Mouse (Mus musculus): Measurements from ENCODE around the gene 0610040J01Rik. TPM values are rescaled to one million over a fixed set of nuclear protein-coding genes. Genes with fewer than 3 reads are reported as not detected.

0610040J01Rik gene
- polyA plus RNA-seq, 1 experiment = 17.7 TPM

GRCm38 (mm10) chr5:63816643-63817042, 4.5 kb downstream of the 0610040J01Rik start:
- WGBS = 92% methylated on average over 7 of the region's 7 CpGs
- no peak overlapping the region for H3K4me3 ChIP-seq (replicated peaks; ENCODE audit: extremely low read depth, low read depth, low read length)
- H3K4me1 ChIP-seq (ENCODE audit: control insufficient read depth, insufficient read depth, low read length) = no peaks in the 10 kb centered on the region; the same call in 1 of the 2 replicates
- no peak for DNase-seq
- no peak for TF ChIP-seq CTCF (IDR thresholded peaks at IDR 0.05; ENCODE audit: insufficient read depth, low read length)
- TF ChIP-seq POLR2A (IDR thresholded peaks at IDR 0.05; ENCODE audit: borderline replicate concordance, extremely low read depth, low read depth, low read length) = no peak

- TF ChIP-seq CTCF (IDR thresholded peaks at IDR 0.05; ENCODE audit: insufficient read depth, low read length) = no peak
- no peak for TF ChIP-seq POLR2A (IDR thresholded peaks at IDR 0.05; ENCODE audit: borderline replicate concordance, extremely low read depth, low read depth, low read length)
- H3K4me1 ChIP-seq (ENCODE audit: control insufficient read depth, insufficient read depth, low read length) = no peaks in the 10 kb centered on the region; the same call in 1 of the 2 replicates
- no peak overlapping the region for H3K4me3 ChIP-seq (replicated peaks; ENCODE audit: extremely low read depth, low read depth, low read length)
- no peak for DNase-seq
- 56% methylated on average over 5 of the region's 5 CpGs for WGBS
Observed at GRCm38 (mm10) chr5:63817270-63817669, 5.1 kb downstream of the 0610040J01Rik start.

DNA sequence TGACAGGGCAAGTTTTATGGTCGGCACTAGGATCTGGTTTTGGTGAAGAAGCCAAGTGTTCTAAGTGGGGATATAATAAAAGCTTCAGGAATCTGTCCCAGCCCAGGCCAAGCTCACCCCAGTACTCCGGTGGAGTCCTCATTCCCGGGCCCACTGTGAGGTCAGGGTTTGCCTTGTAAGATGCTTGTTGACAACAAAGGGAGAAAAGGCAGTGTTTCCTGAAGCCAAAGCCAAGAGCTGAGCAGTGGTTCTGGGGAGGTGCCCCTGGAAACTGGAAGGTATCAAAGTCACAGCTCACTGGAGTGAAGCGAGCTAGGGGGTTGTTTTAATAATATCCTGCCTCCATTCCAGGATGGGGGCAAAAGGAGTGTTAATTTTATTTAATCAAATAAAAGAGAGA, 6.8 kb downstream of the 0610040J01Rik start:
- no peak for TF ChIP-seq CTCF (IDR thresholded peaks at IDR 0.05; ENCODE audit: insufficient read depth, low read length)
- no peak for TF ChIP-seq POLR2A (IDR thresholded peaks at IDR 0.05; ENCODE audit: borderline replicate concordance, extremely low read depth, low read depth, low read length)
- WGBS = 40% methylated on average over 4 of the region's 4 CpGs
- H3K4me1 ChIP-seq (ENCODE audit: control insufficient read depth, insufficient read depth, low read length) = no peaks in the 10 kb centered on the region; the same call in 1 of the 2 replicates
- DNase-seq = no peak
- no peak overlapping the region for H3K4me3 ChIP-seq (replicated peaks; ENCODE audit: extremely low read depth, low read depth, low read length)

GRCm38 (mm10) chr5:63819519-63819918, 7.4 kb downstream of the 0610040J01Rik start:
- WGBS = 63% methylated on average over 6 of the region's 6 CpGs
- Histone ChIP-seq H3K4me1 (ENCODE audit: control insufficient read depth, insufficient read depth, low read length) (no peaks in the 10 kb centered on the region; the same call in 1 of the 2 replicates), H3K4me3 (replicated peaks; ENCODE audit: extremely low read depth, low read depth, low read length) (no peak overlapping the region)
- no peak for DNase-seq
- TF ChIP-seq CTCF (IDR thresholded peaks at IDR 0.05; ENCODE audit: insufficient read depth, low read length) = no peak
- no peak for TF ChIP-seq POLR2A (IDR thresholded peaks at IDR 0.05; ENCODE audit: borderline replicate concordance, extremely low read depth, low read depth, low read length)

DNA sequence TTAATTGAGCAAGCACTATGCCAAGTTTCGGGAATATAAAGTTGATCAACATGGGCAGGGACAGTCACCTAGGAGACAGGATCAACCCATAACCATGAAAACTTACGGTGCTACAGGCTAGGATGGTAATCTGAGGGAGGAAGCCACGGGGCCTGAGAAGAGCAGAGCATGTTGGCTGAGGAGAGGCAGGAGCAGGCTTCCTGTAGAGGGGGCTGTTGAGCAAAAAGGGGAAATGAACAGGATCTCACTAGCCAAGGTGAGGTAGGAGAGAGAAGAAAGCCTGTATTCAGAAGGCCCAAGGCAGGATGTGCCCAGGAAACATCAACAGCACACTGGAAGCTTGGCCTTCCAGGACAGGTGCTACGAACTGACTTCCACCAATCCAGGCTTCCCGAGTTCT, 9.0 kb downstream of the 0610040J01Rik start:
- 73% methylated on average over 5 of the region's 5 CpGs for WGBS
- Histone ChIP-seq H3K4me3 (replicated peaks; ENCODE audit: extremely low read depth, low read depth, low read length) (no peak overlapping the region), H3K4me1 (ENCODE audit: control insufficient read depth, insufficient read depth, low read length) (peaks cover 4% of the 10 kb centered on the region)
- DNase-seq = no peak
- TF ChIP-seq CTCF (IDR thresholded peaks at IDR 0.05; ENCODE audit: insufficient read depth, low read length) = 0 out of 2 replicates have a peak, but pooled peaks have one; percentile 15
- TF ChIP-seq POLR2A (IDR thresholded peaks at IDR 0.05; ENCODE audit: borderline replicate concordance, extremely low read depth, low read depth, low read length) = no peak

DNA sequence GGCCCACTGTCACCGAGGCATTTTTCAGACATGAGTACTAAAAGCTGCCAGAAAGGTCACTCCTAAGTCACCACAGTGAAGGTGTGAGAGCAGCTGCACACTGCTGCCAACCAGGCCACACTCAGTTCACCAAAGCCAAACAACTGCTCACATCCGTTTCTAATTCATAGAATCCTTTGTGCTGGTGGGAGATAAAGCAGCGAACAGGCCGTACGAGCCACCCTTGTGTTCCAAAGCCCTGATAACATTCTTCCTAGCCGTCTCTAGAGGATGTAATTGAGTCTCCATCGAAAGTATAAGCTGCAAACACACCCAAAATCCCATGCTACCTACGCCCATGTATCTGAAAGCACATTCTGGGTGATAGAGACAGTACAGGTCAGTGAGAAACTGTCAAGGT, 9.7 kb downstream of the 0610040J01Rik start:
- peaks cover 4% of the 10 kb centered on the region for H3K4me1 ChIP-seq (ENCODE audit: control insufficient read depth, insufficient read depth, low read length)
- WGBS = 48% methylated on average over 8 of the region's 8 CpGs
- no peak for DNase-seq
- no peak overlapping the region for H3K4me3 ChIP-seq (replicated peaks; ENCODE audit: extremely low read depth, low read depth, low read length)
- TF ChIP-seq POLR2A (IDR thresholded peaks at IDR 0.05; ENCODE audit: borderline replicate concordance, extremely low read depth, low read depth, low read length) = no peak
- no peak for TF ChIP-seq CTCF (IDR thresholded peaks at IDR 0.05; ENCODE audit: insufficient read depth, low read length)

GRCm38 (mm10) chr5:63823362-63824332, 11.5 kb downstream of the 0610040J01Rik start:
- WGBS = 64% methylated on average over 10 of the region's 10 CpGs
- TF ChIP-seq CTCF (IDR thresholded peaks at IDR 0.05; ENCODE audit: insufficient read depth, low read length) = no peak
- H3K4me1 ChIP-seq (ENCODE audit: control insufficient read depth, insufficient read depth, low read length) = peaks cover 4% of the 10 kb centered on the region
- H3K4me3 ChIP-seq (replicated peaks; ENCODE audit: extremely low read depth, low read depth, low read length) = no peak overlapping the region
- DNase-seq = peak; percentile 51

GRCm38 (mm10) chr5:63824599-63825350, 12.6 kb downstream of the 0610040J01Rik start:
- H3K4me1 ChIP-seq (ENCODE audit: control insufficient read depth, insufficient read depth, low read length) = peaks cover 6% of the 10 kb centered on the region
- no peak overlapping the region for H3K4me3 ChIP-seq (replicated peaks; ENCODE audit: extremely low read depth, low read depth, low read length)
- WGBS = 71% methylated on average over 8 of the region's 8 CpGs
- DNase-seq = no peak
- no peak for TF ChIP-seq POLR2A (IDR thresholded peaks at IDR 0.05; ENCODE audit: borderline replicate concordance, extremely low read depth, low read depth, low read length)
- no peak for TF ChIP-seq CTCF (IDR thresholded peaks at IDR 0.05; ENCODE audit: insufficient read depth, low read length)

- no peak overlapping the region for H3K4me3 ChIP-seq (replicated peaks; ENCODE audit: extremely low read depth, low read depth, low read length)
- WGBS = 56% methylated on average over 5 of the region's 5 CpGs
- DNase-seq = no peak
- H3K4me1 ChIP-seq (ENCODE audit: control insufficient read depth, insufficient read depth, low read length) = peaks cover 9% of the 10 kb centered on the region
- TF ChIP-seq CTCF (IDR thresholded peaks at IDR 0.05; ENCODE audit: insufficient read depth, low read length) (no peak), POLR2A (IDR thresholded peaks at IDR 0.05; ENCODE audit: borderline replicate concordance, extremely low read depth, low read depth, low read length) (no peak)
Observed at GRCm38 (mm10) chr5:63825881-63826280, 13.7 kb downstream of the 0610040J01Rik start.
